Mouse (Mus musculus) hindbrain, postnatal 0 days (tissue): ENCODE measurements at regions not wholly inside any gene's neighbourhood (a gene's known extent, or its start where the extent isn't known, plus 50 kb on each side); places are given as distances from the start of the nearest gene placed in this dataset.
A peak's percentile ranks its signal among the peaks of the same experiment; 100 is the strongest.

Source experiments
- ATAC-seq: fragments of 200-750 bp; cut with Nextera tagmentation; 2 replicates; pipeline ENCODE4 v1.8.0; 2017; ENCODE audit warnings: mild to moderate bottlenecking, moderate TSS enrichment, moderate library complexity
- DNase-seq: peaks from one replicate; pipeline ENCODE4 v3.0.0-alpha.2; 2015; ENCODE audit warnings: low spot score
- H3K27ac ChIP-seq: fragments of 300-500 bp; sonication (generic); 2 replicates; pipeline ENCODE4 v1.5.1; 2014; ENCODE audit warnings: mild to moderate bottlenecking
- H3K27me3 ChIP-seq: fragments of 300-500 bp; sonication (generic); 2 replicates; pipeline ENCODE4 v1.6.1; 2014; ENCODE audit warnings: low read length, mixed read lengths; ENCODE audit not compliant: insufficient read depth
- H3K36me3 ChIP-seq: fragments of 300-500 bp; sonication (generic); 2 replicates; pipeline ENCODE4 v1.6.1; 2014; ENCODE audit warnings: low read length, mixed read lengths; ENCODE audit not compliant: insufficient read depth
- H3K4me1 ChIP-seq: fragments of 300-500 bp; sonication (generic); 2 replicates; pipeline ENCODE4 v1.6.1; 2014; ENCODE audit warnings: antibody characterized with exemption, low read length, mixed read lengths; ENCODE audit not compliant: insufficient read depth
- H3K4me2 ChIP-seq: fragments of 300-500 bp; sonication (generic); 2 replicates; pipeline ENCODE4 v1.6.1; 2014; ENCODE audit warnings: low read depth, mild to moderate bottlenecking, low read length, moderate library complexity, mixed read lengths
- H3K4me3 ChIP-seq: fragments of 300-500 bp; sonication (generic); 2 replicates; pipeline ENCODE4 v1.5.1; 2014; ENCODE audit warnings: low read length
- H3K9ac ChIP-seq: fragments of 300-500 bp; sonication (generic); replicated peaks from 2 replicates; pipeline ENCODE4 v1.6.1; 2014; ENCODE audit warnings: mild to moderate bottlenecking, low read length, moderate library complexity, mixed read lengths
- H3K9me3 ChIP-seq: fragments of 300-500 bp; sonication (generic); 2 replicates; pipeline ENCODE4 v1.6.1; 2016; ENCODE audit warnings: low read length, mixed read lengths
- CTCF ChIP-seq: IDR thresholded peaks from 2 replicates; pipeline ENCODE4 v1.5.1; 2016; ENCODE audit warnings: antibody characterized with exemption, control low read depth, low read depth
- WGBS: fragments of 180-500 bp; shearing (Covaris S2); extraction: QIAGEN DNeasy Blood & Tissue Kit; methylation state at CpG from one replicate; pipeline ENCODE4 v1.1.7; 2014; 5-methylcytosine and 5-hydroxymethylcytosine counted together

DNA sequence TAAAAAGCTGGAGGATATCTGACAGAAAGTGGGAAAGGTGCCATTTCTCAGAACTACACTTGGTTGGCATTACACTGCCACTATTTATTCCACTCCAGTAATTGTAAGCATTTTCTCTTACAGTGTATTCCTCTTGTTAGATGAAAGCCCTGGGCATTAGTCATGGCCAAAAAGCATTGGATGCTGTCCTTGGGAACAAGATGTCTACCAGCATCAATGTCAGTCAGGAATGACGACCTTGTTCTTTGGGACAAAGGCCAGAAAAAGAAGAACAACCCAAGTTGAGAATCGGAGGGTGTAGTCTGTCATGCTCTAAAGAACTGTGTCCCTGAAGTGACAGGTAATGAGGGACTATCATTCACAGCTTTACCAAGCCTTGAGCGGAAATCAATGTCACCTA is 662.1 kb upstream of the Gm10800 start:
- no peaks in the 10 kb centered on the region for H3K4me1 ChIP-seq
- DNase-seq = peak; percentile 4
- H3K36me3 ChIP-seq = no peaks in the 10 kb centered on the region
- H3K9ac ChIP-seq = no peak overlapping the region
- no peaks in the 10 kb centered on the region for H3K27me3 ChIP-seq
- H3K27ac ChIP-seq = no peak overlapping the region
- WGBS = 56% methylated on average over 3 of the region's 3 CpGs
- no peak for TF ChIP-seq CTCF
- H3K4me3 ChIP-seq = no peak overlapping the region
- no peaks in the 10 kb centered on the region for H3K9me3 ChIP-seq
- no peak for ATAC-seq
- no peak overlapping the region for H3K4me2 ChIP-seq
